Mouse (Mus musculus): ENCODE measurements around the gene Gm15056. TPM values are rescaled to one million over a fixed set of nuclear protein-coding genes. Genes with fewer than 3 reads are reported as not detected.

Gm15056 gene
- not detected for polyA plus RNA-seq (2017; shearing (Covaris generic))

DNA sequence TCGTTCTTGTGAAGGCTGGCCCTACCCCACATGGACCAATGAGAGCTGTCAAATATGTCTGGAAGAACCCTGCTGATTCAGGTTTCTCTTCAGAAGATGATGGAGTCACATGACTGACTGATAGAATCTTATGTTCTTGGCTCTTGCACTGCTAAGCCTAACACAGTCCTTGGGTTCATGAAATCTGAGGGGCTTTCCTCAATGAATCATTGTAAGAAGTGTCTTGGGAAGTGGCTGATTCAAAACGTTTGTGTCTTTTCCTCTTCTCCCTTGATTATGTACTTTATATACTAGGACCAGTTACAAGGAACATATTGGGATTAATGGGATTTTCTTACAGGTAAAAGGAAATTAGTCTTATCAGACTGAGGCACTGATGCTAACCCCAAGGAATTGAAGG, at the start of gene Gm15056:
Gene Gm15056 (minus strand): TSS at position 101 of the 400 bp plus-strand sequence.
- no peak for ATAC-seq

DNA sequence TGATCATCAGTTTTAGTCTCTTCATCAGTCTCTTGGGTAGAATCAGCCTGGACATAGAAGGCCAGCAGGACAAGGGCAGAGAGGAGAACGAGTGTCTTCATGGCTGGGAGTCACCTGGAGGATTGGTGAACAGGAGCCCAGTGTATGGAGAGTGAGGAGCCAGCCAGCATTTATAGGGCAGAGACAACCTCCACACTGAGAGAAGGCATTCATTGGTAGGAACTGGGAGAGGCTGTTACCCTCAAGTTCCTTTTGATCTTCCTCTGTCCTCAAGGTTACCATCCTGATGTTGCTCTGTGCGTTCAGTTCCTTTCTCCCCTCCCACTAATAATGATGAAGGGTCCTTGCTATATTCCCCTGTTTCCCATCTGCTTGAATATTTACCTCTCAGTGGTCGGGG, 42.2 kb upstream of the Gm15056 start, which contains the start of gene AY761185:
Gene AY761185 (minus strand): TSS at position 101 of the 400 bp plus-strand sequence.
- no peak for ATAC-seq

DNA sequence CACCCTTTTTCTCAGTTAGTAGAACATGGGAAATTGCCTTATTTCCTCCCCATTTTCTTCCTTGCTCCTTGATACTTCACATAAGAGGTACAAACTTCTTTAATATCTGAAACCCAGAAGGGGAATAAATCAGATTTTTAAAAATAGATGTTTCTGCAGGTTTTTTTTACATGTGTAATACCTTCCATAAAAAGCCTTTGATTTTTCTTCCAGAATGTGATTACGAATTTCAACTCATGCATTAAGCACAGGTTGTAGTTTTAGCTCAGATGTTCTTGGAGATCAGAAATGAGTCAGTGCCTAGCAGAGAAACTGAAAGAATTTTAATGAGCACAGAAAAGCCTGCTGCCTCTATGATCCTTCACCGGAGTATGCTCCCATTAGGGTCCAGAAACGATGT, 19.5 kb upstream of the Gm15056 start, which contains the start of gene Gm6040:
Gene Gm6040 (minus strand): TSS at position 101 of the 400 bp plus-strand sequence.
- no peak for ATAC-seq

DNA sequence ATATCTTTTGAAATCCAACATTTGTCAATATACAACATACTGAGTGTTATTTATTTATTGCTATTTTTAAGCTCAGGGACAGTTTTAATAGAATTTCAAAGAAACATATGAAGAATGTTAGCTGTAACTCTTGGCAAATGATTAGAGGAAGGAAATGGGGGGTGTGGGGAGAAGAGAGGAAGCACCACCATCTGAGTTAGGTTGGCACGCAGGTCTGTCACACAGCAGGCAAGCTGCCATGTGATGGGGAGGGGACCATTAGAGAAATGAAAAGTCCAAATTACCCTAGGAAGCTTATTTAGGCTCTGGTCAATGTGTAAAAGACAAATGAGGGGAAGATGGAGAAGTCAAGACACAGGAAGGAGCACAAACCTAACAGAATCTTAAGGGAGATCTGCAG, 9.9 kb upstream of the Gm15056 start:
- ATAC-seq: no peak

DNA sequence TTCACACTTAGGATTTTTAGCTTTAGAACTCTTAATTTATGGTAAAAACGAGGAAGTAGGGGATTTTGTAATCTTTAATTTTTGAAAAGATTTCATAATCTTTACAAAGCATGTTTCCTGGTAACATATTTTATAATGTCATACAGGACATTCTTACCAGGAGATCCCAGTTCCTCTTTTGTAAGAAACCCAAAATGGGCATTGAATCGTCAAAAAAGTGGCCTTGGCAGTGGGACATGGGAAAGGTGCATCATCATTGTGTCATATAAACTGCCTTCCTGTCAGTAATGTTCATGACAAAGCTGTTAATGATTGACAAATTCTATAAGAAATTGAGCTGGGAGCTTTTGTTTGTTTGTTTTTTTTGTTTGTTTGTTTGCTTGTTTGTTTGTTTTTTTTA, 5.8 kb upstream of the Gm15056 start:
- ATAC-seq: no peak

DNA sequence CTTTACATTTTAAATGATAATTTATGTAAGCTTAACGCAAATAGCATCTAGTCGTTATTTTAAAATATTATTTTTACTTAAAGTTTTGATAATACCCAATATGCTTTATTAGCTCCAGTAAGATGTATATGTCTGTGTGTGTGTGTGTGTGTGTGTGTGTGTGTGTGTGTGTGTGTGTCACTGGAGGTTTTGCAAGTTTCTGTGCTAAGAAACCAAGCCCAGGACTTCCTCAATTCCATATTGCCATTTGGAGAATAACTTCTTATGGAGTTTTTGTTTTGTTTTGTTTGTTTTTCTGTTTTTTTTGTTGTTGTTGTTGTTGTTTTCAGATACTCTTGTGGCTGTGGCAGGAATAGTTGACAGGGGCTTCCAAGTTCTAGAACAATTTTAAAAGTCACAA, 4.7 kb upstream of the Gm15056 start:
- ATAC-seq: no peak

DNA sequence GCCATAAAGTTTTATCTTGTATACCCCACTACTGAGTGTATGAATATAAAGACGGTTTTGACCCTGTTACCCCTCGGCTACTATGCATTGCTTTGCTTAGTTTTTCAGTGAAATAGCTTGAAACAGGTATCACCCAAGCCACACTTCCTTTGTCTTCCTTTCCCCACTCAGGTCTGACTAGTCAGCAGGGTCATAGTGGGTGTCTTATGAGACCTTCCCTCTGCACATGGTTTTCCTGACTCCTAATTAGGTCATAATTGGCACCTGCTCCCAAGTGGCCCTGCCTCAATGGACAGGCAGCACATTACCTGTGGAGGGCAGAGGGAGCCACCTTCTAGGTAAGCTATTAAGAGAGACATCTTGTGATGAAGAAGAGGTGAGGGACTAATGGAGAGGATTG, 10.1 kb downstream of the Gm15056 start, which contains the start of gene Defb33:
Gene Defb33 (plus strand): TSS at position 301 of the 400 bp plus-strand sequence.
- ATAC-seq: no peak

DNA sequence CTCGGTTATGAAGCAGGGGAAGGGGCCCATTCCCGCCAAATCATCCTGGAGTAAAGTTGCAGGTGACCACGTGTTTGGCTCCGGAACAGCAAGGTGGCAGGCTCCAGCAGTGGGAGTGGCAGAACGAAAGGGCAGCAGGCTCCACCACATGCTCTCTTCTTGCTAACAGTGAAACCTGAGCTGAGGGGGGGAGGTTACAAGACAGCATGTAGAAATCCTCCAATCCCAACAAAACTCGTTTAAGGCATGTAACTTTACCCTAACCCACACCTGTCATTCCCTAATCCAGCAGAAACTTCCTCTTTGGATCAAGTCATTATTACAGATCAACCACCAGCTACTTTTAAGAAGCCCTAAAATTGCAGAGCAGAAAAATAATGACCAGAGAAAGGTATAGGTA, 27.8 kb downstream of the Gm15056 start:
- no peak for ATAC-seq

Other genes with a start within 250 kb of the Gm15056 start
- not detected for gene Defb33, start 10.0 kb downstream of the Gm15056 start, polyA plus RNA-seq (2017; shearing (Covaris generic))
- gene Gm6040, start 19.4 kb upstream of the Gm15056 start, polyA plus RNA-seq (2017; shearing (Covaris generic)): not detected
- not detected for gene AY761185, start 42.1 kb upstream of the Gm15056 start, polyA plus RNA-seq (2017; shearing (Covaris generic))
- not detected for gene Defa21, start 122.9 kb upstream of the Gm15056 start, polyA plus RNA-seq (2017; shearing (Covaris generic))
- gene Defa23, start 152.4 kb upstream of the Gm15056 start, polyA plus RNA-seq (2017; shearing (Covaris generic)): not detected
- not detected for gene Defa35, start 162.4 kb upstream of the Gm15056 start, polyA plus RNA-seq (2017; shearing (Covaris generic))
- gene Defa25, start 181.8 kb upstream of the Gm15056 start, polyA plus RNA-seq (2017; shearing (Covaris generic)): not detected
- not detected for gene Gm14851, start 193.4 kb upstream of the Gm15056 start, polyA plus RNA-seq (2017; shearing (Covaris generic))
- gene Defa30, start 232.0 kb upstream of the Gm15056 start, polyA plus RNA-seq (2017; shearing (Covaris generic)): not detected